Mouse (Mus musculus): ENCODE measurements around the gene Rtkn2. TPM values are rescaled to one million over a fixed set of nuclear protein-coding genes. Genes with fewer than 3 reads are reported as not detected.
A peak's percentile ranks its signal among the peaks of the same experiment; 100 is the strongest.

Rtkn2 gene
- total and polyA plus RNA-seq, 2 experiments from 2014 or later, result 0.27 to 2.2 TPM

DNA sequence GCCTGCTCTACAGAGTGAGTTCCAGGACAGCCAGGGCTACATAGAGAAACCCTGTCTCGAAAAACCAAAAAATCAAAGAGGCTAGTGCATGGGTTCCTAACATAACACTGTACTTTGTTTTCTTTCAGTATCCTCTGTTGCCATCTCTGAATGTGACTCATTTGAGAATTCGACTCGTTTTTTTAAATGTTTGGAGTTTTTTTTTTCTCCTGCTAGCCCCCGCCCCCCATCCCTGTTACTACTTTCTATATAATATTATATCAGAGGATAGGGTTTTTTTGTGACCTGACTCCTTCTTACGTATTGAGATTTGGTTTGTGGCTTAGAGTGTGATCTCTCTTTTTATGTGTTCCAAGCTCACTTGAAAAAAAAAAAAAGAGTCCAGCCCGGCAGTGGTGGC, 75.3 kb downstream of the Rtkn2 start:
- TF ChIP-seq CTCF (IDR thresholded peaks at IDR 0.05; ENCODE audit: low read depth), result no peak
- no peak for TF ChIP-seq EP300 (IDR thresholded peaks at IDR 0.05; ENCODE audit: low read depth)
- H3K36me3 ChIP-seq (replicated peaks; ENCODE audit: control insufficient read depth, insufficient read depth, low read length), result no peaks in the 10 kb centered on the region
- no peaks in the 10 kb centered on the region; the same call in 1 of the 2 replicates for H3K9me3 ChIP-seq (replicated peaks; ENCODE audit: control insufficient read depth, low read length)
- 81% methylated on average over 6 of the region's 6 CpGs for WGBS
- H3K4me3 ChIP-seq (ENCODE audit: low read depth, low read length), result no peak overlapping the region
- no peak overlapping the region for H3K4me2 ChIP-seq (ENCODE audit: low read depth, low read length)
- ATAC-seq (ENCODE audit: insufficient read depth, low read depth) (no peak), DNase-seq (ENCODE audit: low spot score) (no peak)
- H3K27me3 ChIP-seq (ENCODE audit: control insufficient read depth, insufficient read depth, low read length), result no peaks in the 10 kb centered on the region
- no peak overlapping the region for H3K9ac ChIP-seq (replicated peaks; ENCODE audit: low read depth, low read length)
- H3K4me1 ChIP-seq (ENCODE audit: control insufficient read depth, insufficient read depth), result no peaks in the 10 kb centered on the region; the same call in 1 of the 2 replicates
- no peak overlapping the region for H3K27ac ChIP-seq (ENCODE audit: low read depth)

DNA sequence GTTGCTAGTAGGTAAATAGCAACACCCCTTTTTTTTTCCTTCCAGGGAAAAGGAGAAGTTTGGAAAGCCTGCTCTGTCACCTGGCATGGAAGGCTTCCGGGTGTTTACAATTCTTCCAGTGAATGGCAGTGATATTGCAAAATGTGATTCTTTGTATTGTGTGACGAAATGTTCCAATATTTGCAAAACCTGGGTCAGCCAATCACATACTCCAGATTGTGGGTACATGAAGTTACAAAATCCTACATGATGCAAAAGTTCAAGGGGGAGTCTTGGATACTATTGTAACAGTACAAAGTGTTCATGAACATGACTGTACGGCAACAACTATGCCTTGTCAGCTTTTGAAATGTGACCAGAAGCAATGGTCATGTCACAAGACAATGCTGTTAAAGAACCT, 78.5 kb downstream of the Rtkn2 start:
- TF ChIP-seq CTCF (IDR thresholded peaks at IDR 0.05; ENCODE audit: low read depth) (no peak), EP300 (IDR thresholded peaks at IDR 0.05; ENCODE audit: low read depth) (no peak)
- H3K9me3 ChIP-seq (replicated peaks; ENCODE audit: control insufficient read depth, low read length), result no peaks in the 10 kb centered on the region; the same call in 1 of the 2 replicates
- no peaks in the 10 kb centered on the region for H3K36me3 ChIP-seq (replicated peaks; ENCODE audit: control insufficient read depth, insufficient read depth, low read length)
- H3K27me3 ChIP-seq (ENCODE audit: control insufficient read depth, insufficient read depth, low read length), result no peaks in the 10 kb centered on the region
- H3K27ac ChIP-seq (ENCODE audit: low read depth), result no peak overlapping the region
- no peak overlapping the region for H3K4me3 ChIP-seq (ENCODE audit: low read depth, low read length)
- 88% methylated on average over 3 of the region's 3 CpGs for WGBS
- DNase-seq (ENCODE audit: low spot score), result no peak
- H3K4me1 ChIP-seq (ENCODE audit: control insufficient read depth, insufficient read depth), result no peaks in the 10 kb centered on the region; the same call in 1 of the 2 replicates
- no peak for ATAC-seq (ENCODE audit: insufficient read depth, low read depth)
- H3K4me2 ChIP-seq (ENCODE audit: low read depth, low read length), result no peak overlapping the region
- H3K9ac ChIP-seq (replicated peaks; ENCODE audit: low read depth, low read length), result no peak overlapping the region

DNA sequence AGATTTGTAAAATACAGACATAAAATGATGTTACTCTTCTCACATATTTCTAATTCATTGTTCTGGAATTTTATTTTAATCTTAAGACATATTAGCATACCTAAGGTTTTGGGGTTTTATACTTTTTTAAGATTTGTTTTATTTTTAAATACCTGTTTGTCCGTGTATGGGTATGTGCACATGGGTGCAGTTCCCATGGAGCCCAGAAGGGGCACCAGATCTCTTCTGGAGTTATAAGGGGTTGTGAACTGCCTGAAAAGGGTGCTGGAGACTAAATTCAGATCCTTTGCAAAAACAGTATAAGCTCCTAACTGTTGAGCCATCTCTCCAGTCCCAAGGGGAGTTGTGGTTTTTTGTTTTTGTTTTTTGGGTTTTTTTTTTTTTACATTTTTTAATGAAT, 79.0 kb downstream of the Rtkn2 start:
- no peak overlapping the region for H3K27ac ChIP-seq (ENCODE audit: low read depth)

GRCm38 (mm10) chr10:68060590-68061248, 81.3 kb downstream of the Rtkn2 start:
- Histone ChIP-seq H3K27me3 (ENCODE audit: control insufficient read depth, insufficient read depth, low read length) (no peaks in the 10 kb centered on the region), H3K27ac (ENCODE audit: low read depth) (peak overlapping the region; percentile 33), H3K9me3 (replicated peaks; ENCODE audit: control insufficient read depth, low read length) (no peaks in the 10 kb centered on the region; the same call in 1 of the 2 replicates), H3K36me3 (replicated peaks; ENCODE audit: control insufficient read depth, insufficient read depth, low read length) (no peaks in the 10 kb centered on the region), H3K4me2 (ENCODE audit: low read depth, low read length) (no peak overlapping the region), H3K9ac (replicated peaks; ENCODE audit: low read depth, low read length) (no peak overlapping the region), H3K4me3 (ENCODE audit: low read depth, low read length) (no peak overlapping the region), H3K4me1 (ENCODE audit: control insufficient read depth, insufficient read depth) (no peaks in the 10 kb centered on the region; the same call in 1 of the 2 replicates)
- ATAC-seq (ENCODE audit: insufficient read depth, low read depth) (no peak), DNase-seq (ENCODE audit: low spot score) (no peak)
- TF ChIP-seq CTCF (IDR thresholded peaks at IDR 0.05; ENCODE audit: low read depth), result no peak
- no peak for TF ChIP-seq EP300 (IDR thresholded peaks at IDR 0.05; ENCODE audit: low read depth)
- 57% methylated on average over 16 of the region's 16 CpGs for WGBS

More for the DNA sequence above, 79.0 kb downstream of the Rtkn2 start:
- Histone ChIP-seq H3K4me3 (ENCODE audit: low read depth, low read length) (no peak overlapping the region), H3K9me3 (replicated peaks; ENCODE audit: control insufficient read depth, low read length) (no peaks in the 10 kb centered on the region; the same call in 1 of the 2 replicates), H3K36me3 (replicated peaks; ENCODE audit: control insufficient read depth, insufficient read depth, low read length) (no peaks in the 10 kb centered on the region), H3K9ac (replicated peaks; ENCODE audit: low read depth, low read length) (no peak overlapping the region), H3K4me1 (ENCODE audit: control insufficient read depth, insufficient read depth) (no peaks in the 10 kb centered on the region; the same call in 1 of the 2 replicates), H3K4me2 (ENCODE audit: low read depth, low read length) (no peak overlapping the region), H3K27me3 (ENCODE audit: control insufficient read depth, insufficient read depth, low read length) (no peaks in the 10 kb centered on the region)
- TF ChIP-seq CTCF (IDR thresholded peaks at IDR 0.05; ENCODE audit: low read depth), result peak; percentile 5; the same call in 1 of the 2 replicates
- no peak for TF ChIP-seq EP300 (IDR thresholded peaks at IDR 0.05; ENCODE audit: low read depth)
- 98% methylated on average over 1 of the region's 1 CpGs for WGBS
- ATAC-seq (ENCODE audit: insufficient read depth, low read depth) (no peak), DNase-seq (ENCODE audit: low spot score) (no peak)

GRCm38 (mm10) chr10:68061249-68061615, 81.9 kb downstream of the Rtkn2 start:
- H3K9ac ChIP-seq (replicated peaks; ENCODE audit: low read depth, low read length), result no peak overlapping the region
- H3K4me1 ChIP-seq (ENCODE audit: control insufficient read depth, insufficient read depth), result no peaks in the 10 kb centered on the region; the same call in 1 of the 2 replicates
- H3K27ac ChIP-seq (ENCODE audit: low read depth), result peak overlapping the region; percentile 33; the same call in 1 of the 2 replicates
- no peaks in the 10 kb centered on the region; the same call in 1 of the 2 replicates for H3K9me3 ChIP-seq (replicated peaks; ENCODE audit: control insufficient read depth, low read length)
- no peak for DNase-seq (ENCODE audit: low spot score)
- 76% methylated on average over 8 of the region's 8 CpGs for WGBS
- no peak for ATAC-seq (ENCODE audit: insufficient read depth, low read depth)
- no peaks in the 10 kb centered on the region for H3K36me3 ChIP-seq (replicated peaks; ENCODE audit: control insufficient read depth, insufficient read depth, low read length)
- no peaks in the 10 kb centered on the region for H3K27me3 ChIP-seq (ENCODE audit: control insufficient read depth, insufficient read depth, low read length)
- no peak for TF ChIP-seq CTCF (IDR thresholded peaks at IDR 0.05; ENCODE audit: low read depth)
- no peak for TF ChIP-seq EP300 (IDR thresholded peaks at IDR 0.05; ENCODE audit: low read depth)
- H3K4me2 ChIP-seq (ENCODE audit: low read depth, low read length), result no peak overlapping the region
- no peak overlapping the region for H3K4me3 ChIP-seq (ENCODE audit: low read depth, low read length)

Measured in heart, postnatal 0 days (tissue).